Mouse (Mus musculus) thymus, adult 2 months (tissue): Measurements from ENCODE around the gene Stx2. TPM values are rescaled to one million over a fixed set of nuclear protein-coding genes. Genes with fewer than 3 reads are reported as not detected.
A peak's percentile ranks its signal among the peaks of the same experiment; 100 is the strongest.

Source experiments
- DNase-seq: peaks from one replicate; pipeline ENCODE4 v3.0.0; 2021
- H3K27ac ChIP-seq: fragments of 200-500 bp; 2 replicates; pipeline ENCODE4 v1.5.1; 2012; ENCODE audit warnings: low read length, control low read depth; ENCODE audit not compliant: control insufficient read depth, insufficient read depth
- H3K27me3 ChIP-seq: fragments of 200-500 bp; 2 replicates; pipeline ENCODE4 v1.6.1; 2012; ENCODE audit warnings: mild to moderate bottlenecking, low read length, moderate library complexity, mixed read lengths; ENCODE audit not compliant: control insufficient read depth, insufficient read depth
- H3K36me3 ChIP-seq: fragments of 200-500 bp; 2 replicates; pipeline ENCODE4 v1.6.1; 2012; ENCODE audit warnings: mild to moderate bottlenecking, low read length, moderate library complexity; ENCODE audit not compliant: control insufficient read depth, insufficient read depth
- H3K4me1 ChIP-seq: fragments of 200-500 bp; replicated peaks from 2 replicates; pipeline ENCODE4 v1.6.1; 2012; ENCODE audit warnings: low read length; ENCODE audit not compliant: control insufficient read depth, insufficient read depth
- H3K4me3 ChIP-seq: fragments of 200-500 bp; 2 replicates; pipeline ENCODE4 v1.5.1; 2012; ENCODE audit warnings: mild to moderate bottlenecking, low read length, control low read depth, moderate library complexity; ENCODE audit not compliant: control insufficient read depth, insufficient read depth
- CTCF ChIP-seq: fragments of 200-500 bp; IDR thresholded peaks from 2 replicates; pipeline ENCODE4 v1.5.1; 2012; ENCODE audit warnings: mild to moderate bottlenecking, control low read depth, low read length, moderate library complexity, borderline replicate concordance; ENCODE audit not compliant: control insufficient read depth, poor library complexity, insufficient read depth; ENCODE audit errors: extremely low read depth
- POLR2A ChIP-seq: fragments of 200-500 bp; IDR thresholded peaks from 2 replicates; pipeline ENCODE4 v1.6.1; 2012; ENCODE audit warnings: mild to moderate bottlenecking, low read length, control low read depth, moderate library complexity; ENCODE audit not compliant: control insufficient read depth, poor library complexity, insufficient read depth; ENCODE audit errors: extremely low read depth
- whole genome bisulfite sequencing: fragments of 180-500 bp; shearing (Covaris S2); methylation state at CpG from one replicate; pipeline ENCODE4 v1.1.7; 2018; 5-methylcytosine and 5-hydroxymethylcytosine counted together
- polyA plus RNA-seq: library from polyadenylated mRNA; depleted of rRNA; stranded (reverse); fragments of >200 nt; gene quantifications from 2 replicates; pipeline ENCODE4 v1.2.3, GENCODE M21; 2012

The Stx2 gene
- polyA plus RNA-seq, 1 experiment = 27.2 TPM

- H3K36me3 ChIP-seq = no peaks in the 10 kb centered on the region
- peaks cover 14% of the 10 kb centered on the region for H3K4me1 ChIP-seq
- H3K27me3 ChIP-seq = no peaks in the 10 kb centered on the region
- no peak for DNase-seq
- WGBS = 62% methylated on average over 3 of the region's 3 CpGs
- no peak overlapping the region for H3K4me3 ChIP-seq
- TF ChIP-seq POLR2A (no peak), CTCF (no peak)
- H3K27ac ChIP-seq = no peak overlapping the region
Observed at GRCm38 (mm10) chr5:129009577-129009976, 1.2 kb upstream of the Stx2 start.

GRCm38 (mm10) chr5:129008008-129008407, 366 bp downstream of the Stx2 start:
- WGBS = 4% methylated on average over 18 of the region's 18 CpGs
- no peaks in the 10 kb centered on the region for H3K36me3 ChIP-seq
- H3K27me3 ChIP-seq = no peaks in the 10 kb centered on the region
- peak overlapping the region; percentile 59 for H3K4me3 ChIP-seq
- no peak for DNase-seq
- H3K4me1 ChIP-seq = peaks cover 14% of the 10 kb centered on the region
- TF ChIP-seq CTCF (no peak), POLR2A (no peak)
- no peak overlapping the region for H3K27ac ChIP-seq

GRCm38 (mm10) chr5:129007105-129007957, 1.0 kb downstream of the Stx2 start:
- Histone ChIP-seq H3K4me1 (peaks cover 17% of the 10 kb centered on the region), H3K27ac (no peak overlapping the region), H3K27me3 (no peaks in the 10 kb centered on the region), H3K4me3 (peak overlapping the region; percentile 59), H3K36me3 (no peaks in the 10 kb centered on the region)
- TF ChIP-seq CTCF (no peak), POLR2A (no peak)
- DNase-seq = peak; percentile 12
- WGBS = 81% methylated on average over 14 of the region's 14 CpGs

- H3K27ac ChIP-seq = no peak overlapping the region
- H3K4me1 ChIP-seq = peaks cover 17% of the 10 kb centered on the region
- H3K36me3 ChIP-seq = no peaks in the 10 kb centered on the region
- DNase-seq = peak; percentile 11
- no peak for TF ChIP-seq POLR2A
- TF ChIP-seq CTCF = no peak
- WGBS = 75% methylated on average over 18 of the region's 18 CpGs
- no peak overlapping the region for H3K4me3 ChIP-seq
- no peaks in the 10 kb centered on the region for H3K27me3 ChIP-seq
Observed at GRCm38 (mm10) chr5:129006031-129006788, 2.2 kb downstream of the Stx2 start.

- Histone ChIP-seq H3K27ac (no peak overlapping the region), H3K4me1 (peaks cover 17% of the 10 kb centered on the region), H3K27me3 (no peaks in the 10 kb centered on the region), H3K4me3 (no peak overlapping the region), H3K36me3 (no peaks in the 10 kb centered on the region)
- no peak for DNase-seq
- TF ChIP-seq CTCF = no peak
- no peak for TF ChIP-seq POLR2A
- WGBS = 82% methylated on average over 3 of the region's 3 CpGs
Observed at GRCm38 (mm10) chr5:129005416-129005815, 3.0 kb downstream of the Stx2 start.

- DNase-seq = no peak
Observed at GRCm38 (mm10) chr5:129002571-129003011, 5.8 kb downstream of the Stx2 start.

More at GRCm38 (mm10) chr5:129002571-129003011, 5.8 kb downstream of the Stx2 start:
- TF ChIP-seq POLR2A = no peak
- TF ChIP-seq CTCF = no peak
- Histone ChIP-seq H3K36me3 (no peaks in the 10 kb centered on the region), H3K4me3 (no peak overlapping the region), H3K4me1 (peaks cover 13% of the 10 kb centered on the region), H3K27ac (no peak overlapping the region), H3K27me3 (no peaks in the 10 kb centered on the region)
- 26% methylated on average over 14 of the region's 14 CpGs for WGBS
